Mouse (Mus musculus) T-helper 1 cell (primary cell): Measurements from ENCODE around the gene Nudt19.
"Not testable (repeated sequence)": the region's sequence is repeated elsewhere in the genome, so short reads cannot be mapped to it uniquely, and the experiment has no call there.

Experiments
- in situ Hi-C: fragments of 300-600 bp; cut with MboI, MseI; formaldehyde crosslinking; loops from one replicate; pipeline ENCODE4 v1.15.1; 2025; ENCODE audit warnings: high pct_unique_total_duplicates

The Nudt19 gene

DNA sequence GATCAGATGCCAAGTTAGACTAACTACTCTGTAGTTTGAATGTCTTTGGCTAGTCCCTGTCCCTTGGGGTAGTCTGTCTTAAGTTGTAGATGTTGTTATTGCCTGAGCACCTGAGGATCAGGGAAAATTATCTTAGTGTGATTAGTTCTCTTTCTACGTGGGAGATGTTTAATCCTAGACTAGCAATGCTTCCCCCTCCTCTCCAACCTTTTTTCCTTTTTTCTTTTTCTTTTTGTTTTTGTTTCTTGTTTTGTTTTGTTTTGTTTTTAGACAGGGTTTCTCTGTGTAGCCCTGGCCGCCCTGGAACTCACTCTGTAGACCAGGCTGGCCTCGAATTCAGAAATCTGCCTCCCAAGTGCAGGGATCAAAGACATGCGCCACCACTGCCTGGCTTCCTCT is at the start of gene Nudt19:
TSS of gene Nudt19 (minus strand) at position 100 of the 399 bp plus-strand sequence.
- in situ Hi-C loops: no loop called here

DNA sequence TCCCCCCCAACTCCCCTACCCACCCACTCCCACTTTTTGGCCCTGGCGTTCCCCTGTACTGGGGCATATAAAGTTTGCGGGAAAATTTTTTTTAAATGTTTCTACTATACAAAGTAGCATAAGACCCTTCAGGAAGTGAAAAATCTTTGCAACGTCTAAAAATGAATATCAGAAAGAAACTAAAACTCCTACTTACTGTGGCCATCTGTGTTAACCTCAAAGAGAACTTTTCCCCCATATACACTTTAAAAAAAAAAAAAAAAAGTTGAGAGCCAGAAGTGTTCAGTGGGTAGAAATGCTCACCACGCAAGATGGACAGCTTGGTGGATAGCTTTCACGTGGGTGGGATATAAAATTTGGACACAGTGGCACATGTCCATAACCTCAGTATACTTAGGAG is 46.7 kb upstream of the Nudt19 start:
- in situ Hi-C loops: loop anchor here (10.0 kb wide), 1 partner anchor 1102 kb away; no protein-coding TSS in a partner anchor

DNA sequence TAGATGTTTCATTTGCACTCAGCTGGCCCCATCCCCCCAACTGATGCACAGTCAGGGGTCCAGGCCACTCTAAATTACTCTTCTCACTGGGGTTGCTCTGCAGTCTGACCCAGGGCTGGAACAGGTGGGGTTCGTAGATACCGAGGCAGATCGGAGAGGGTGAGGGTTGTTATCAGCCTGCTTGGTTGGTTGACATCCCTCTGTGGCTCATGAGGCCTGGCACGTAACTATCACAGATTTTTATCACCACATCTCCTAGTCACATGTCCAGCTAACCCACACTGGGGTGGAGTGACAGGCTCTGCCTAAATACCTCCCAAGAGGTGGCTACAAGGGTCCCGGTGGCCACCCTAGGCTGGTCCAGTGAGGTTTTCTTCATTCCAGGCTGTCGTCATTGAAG is 45.0 kb upstream of the Nudt19 start:
- in situ Hi-C loops: loop anchor here (10.0 kb wide), 1 partner anchor 1104 kb away; no protein-coding TSS in a partner anchor

DNA sequence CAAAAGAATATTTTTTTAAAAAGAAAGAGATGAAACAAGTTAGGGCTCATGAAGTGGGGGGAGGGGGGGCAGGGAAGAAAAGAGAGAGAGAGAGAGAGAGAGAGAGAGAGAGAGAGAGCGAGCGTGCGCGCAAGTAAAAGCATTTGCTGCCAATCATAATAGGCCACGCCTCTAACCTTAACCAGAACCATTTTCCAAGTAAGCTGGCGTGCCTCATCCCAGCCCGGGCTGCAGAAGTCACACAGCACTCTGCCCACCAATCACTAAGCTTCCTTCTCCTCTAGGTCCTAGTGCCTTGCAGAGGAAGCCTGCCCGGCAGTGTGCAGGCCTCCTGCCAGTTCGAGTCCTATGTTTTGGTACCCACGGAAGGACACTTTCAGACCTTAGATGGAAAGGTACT is 43.9 kb upstream of the Nudt19 start:
- in situ Hi-C loops: loop anchor here (10.0 kb wide), 1 partner anchor 1105 kb away; no protein-coding TSS in a partner anchor

DNA sequence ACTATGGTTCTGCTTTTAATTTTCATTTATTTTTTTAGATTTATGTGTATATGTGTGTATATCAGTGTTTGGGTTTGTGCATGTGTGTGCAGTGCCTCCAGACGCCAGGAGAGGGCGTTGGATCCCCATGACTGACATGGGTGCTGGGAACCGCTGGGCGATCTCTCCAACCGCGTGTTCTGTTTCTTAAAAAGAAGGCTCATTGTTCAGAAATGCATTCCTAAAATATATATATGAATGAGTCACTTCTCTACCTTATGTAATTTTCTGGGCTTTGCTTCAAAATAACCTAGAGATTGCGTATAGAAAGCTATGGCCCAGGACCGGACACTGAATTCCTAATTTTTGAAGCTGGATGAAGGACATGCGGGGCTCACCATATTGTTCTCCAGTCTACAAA is 43.4 kb upstream of the Nudt19 start:
- in situ Hi-C loops: no loop called here

DNA sequence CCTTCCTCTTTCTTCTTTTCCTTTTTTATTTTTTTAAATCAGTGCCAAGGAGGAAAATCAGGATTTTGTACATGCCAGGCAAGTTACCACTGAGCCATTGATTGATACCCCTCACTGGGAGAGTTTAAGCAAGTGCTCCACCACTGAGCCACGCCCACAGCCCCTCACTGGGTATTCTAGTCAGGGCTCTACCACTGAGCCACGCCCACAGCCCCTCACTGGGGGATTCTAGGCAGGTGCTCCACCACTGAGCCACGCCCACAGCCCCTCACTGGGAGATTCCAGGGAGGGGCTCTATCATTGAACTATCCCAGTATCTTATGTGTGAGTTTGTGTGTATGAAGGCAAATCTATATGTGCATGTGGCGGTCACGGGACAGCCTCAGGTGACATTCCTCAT is 38.2 kb upstream of the Nudt19 start:
- in situ Hi-C loops: no loop called here

DNA sequence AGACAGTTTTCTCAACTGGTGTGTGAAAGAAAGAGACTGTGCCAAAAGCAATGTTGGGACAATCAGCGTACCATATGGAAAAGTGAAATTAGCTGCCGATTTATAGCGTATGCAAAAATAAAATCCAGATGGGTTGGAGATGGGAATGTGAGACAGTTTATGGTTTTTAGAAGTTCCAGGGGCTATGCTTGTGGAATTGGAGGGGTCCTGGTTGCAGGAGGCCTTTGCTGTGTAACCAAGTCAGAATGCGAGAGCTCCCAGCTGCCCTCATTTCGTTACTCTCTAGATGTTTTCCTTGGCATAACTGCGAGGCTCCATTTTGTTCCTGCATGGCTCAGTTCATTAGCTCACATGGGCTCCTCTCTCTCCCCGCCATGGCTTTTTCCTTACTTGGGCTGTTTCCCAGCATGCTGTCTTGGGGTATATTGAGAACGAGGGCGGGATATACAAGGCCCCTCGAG is 34.7 kb upstream of the Nudt19 start:
- in situ Hi-C loops: no loop called here

DNA sequence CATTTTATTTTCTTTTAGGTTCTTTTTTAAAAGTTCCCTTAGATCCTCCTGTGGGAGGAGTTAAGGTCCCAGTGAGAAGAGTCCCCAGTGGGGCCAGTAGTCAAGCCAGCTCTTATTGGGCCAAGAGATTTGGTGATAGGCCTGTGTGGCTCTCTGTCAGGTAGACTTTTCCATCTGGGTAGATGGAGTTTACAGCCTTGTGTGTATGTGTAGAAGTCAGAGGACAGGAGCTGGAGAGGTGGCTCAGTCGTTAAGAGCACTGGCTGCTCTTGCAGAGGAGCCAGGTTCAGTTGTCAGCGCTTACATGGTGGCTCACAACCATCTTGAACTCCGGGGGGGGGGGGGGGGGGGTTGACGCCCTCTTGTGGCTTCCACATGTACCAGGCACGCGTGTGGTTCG is 33.4 kb upstream of the Nudt19 start:
- in situ Hi-C loops: no loop called here

DNA sequence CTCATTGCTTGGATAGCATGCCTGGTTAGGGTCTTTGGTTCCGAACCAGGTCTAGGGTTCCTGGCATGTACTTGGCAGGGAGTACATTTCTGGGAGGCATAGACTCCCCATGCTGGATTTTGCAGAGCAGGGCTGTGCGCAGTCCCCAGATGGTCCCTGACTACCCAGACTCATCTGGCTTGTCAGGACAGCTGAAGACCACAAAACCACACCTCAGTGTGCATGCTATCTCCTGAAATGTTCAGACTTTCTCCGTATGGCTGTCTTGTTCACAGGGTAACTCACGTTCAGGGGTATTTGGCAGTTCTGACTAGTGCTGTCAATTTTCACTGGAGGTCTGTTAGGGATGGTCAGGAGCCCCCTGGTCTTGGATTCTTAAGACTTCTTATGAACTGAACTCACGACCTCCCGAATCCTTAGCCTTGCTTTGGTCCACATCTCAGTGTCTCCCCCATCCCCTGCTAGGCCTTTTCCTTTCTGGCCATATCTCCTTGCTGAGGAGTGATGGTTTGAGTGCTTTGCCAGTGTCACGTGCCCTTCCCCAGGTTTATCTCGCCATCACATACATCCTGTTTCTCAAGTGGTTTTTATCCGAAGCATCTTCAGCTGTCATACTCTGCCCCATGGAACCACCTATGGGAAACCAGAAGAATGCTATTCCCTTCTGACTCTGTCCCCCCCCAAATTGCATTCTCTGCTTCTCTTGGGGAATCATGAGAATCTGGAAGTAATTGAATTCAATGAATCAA is 32.8 kb upstream of the Nudt19 start:
- in situ Hi-C loops: no loop called here

DNA sequence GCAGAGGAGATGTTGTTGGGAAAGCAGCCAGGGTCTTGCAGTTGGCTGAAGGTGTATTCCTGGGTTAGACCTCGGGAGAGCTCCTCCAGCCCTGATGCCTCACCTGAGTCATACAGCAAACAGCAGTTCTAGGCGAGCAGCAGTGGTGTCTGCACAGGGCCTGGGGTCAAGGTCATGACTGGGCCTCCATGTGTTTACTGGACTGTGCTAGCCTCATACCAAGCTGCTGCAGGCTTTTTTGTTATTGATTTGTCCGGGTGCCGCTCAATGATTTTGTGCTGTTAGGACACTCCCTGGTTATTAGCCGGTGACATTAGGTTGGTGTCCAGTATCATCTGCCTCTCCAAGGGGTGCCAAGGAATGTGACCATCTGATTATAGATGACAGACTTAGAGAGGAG is 31.6 kb upstream of the Nudt19 start:
- in situ Hi-C loops: no loop called here

DNA sequence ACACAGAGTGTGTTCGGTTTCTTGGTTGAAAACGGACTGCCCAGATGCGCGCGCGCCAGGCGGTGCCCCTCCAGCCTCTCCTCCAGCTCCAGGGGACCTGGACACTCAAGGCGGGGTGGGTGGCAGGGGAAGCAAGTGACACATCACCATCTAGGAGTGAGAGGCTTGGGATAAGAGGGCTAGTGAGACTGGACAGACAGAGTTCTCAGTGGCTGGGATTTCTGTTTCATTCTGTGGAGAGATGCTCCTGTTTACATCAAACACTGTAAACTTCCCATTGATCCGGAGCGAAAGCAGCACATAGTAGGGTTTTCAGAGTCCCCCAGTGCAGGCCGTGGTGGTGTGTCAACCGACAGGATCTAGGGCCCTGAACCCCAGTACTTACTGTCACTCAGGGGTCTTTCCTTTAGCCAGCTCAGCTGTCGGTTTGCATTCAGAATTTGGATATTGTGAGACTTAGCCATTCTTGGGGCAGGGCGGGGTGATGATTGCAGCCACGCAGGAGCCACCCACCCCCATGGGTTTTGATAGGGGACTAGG is 30.9 kb upstream of the Nudt19 start:
- in situ Hi-C loops: no loop called here

DNA sequence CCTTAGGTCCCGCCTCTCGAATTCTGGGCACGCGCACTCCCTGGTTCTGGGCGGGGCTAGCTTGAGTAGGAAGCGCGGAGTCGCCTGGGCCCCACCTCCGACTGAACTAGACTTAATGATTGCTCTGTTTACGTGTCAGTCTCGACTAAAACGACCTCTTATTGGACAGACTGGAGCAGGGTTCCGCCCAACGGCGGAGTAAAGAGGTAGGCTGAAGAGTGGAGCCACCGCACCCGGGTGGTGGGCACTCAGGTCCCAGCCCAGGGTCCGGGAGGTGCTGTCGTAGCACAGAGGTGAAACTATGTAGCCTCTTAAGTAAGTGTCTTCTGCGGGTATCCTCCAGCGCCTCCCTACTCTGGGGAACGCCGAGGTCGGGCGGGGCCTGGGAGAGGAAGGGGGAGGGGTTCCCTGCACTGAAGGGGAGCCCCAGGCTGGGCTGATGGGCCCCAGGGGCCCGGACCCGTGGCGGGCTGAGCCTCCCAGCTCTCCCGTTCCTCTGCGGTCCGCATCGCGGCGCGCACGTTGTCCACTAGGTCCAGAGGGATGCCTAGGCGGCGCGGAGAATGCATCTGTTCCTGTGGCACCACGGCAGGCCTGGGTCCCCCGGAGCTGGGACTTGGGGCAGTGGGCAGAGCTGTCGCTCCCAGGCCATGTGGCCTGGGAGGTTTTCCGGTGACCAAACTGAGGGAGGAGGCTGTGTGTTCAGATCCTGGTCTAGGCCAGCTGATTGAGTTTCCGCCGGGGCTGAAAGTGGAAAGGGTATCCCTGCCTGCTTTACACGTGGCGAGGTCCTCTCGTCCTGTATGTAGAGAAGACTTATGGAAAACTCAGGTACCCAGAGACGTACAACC is 30.2 kb upstream of the Nudt19 start, which contains the start of gene Ankrd27:
TSS of gene Ankrd27 (plus strand) at position 190 of the 851 bp plus-strand sequence.
- in situ Hi-C loops: no loop called here

DNA sequence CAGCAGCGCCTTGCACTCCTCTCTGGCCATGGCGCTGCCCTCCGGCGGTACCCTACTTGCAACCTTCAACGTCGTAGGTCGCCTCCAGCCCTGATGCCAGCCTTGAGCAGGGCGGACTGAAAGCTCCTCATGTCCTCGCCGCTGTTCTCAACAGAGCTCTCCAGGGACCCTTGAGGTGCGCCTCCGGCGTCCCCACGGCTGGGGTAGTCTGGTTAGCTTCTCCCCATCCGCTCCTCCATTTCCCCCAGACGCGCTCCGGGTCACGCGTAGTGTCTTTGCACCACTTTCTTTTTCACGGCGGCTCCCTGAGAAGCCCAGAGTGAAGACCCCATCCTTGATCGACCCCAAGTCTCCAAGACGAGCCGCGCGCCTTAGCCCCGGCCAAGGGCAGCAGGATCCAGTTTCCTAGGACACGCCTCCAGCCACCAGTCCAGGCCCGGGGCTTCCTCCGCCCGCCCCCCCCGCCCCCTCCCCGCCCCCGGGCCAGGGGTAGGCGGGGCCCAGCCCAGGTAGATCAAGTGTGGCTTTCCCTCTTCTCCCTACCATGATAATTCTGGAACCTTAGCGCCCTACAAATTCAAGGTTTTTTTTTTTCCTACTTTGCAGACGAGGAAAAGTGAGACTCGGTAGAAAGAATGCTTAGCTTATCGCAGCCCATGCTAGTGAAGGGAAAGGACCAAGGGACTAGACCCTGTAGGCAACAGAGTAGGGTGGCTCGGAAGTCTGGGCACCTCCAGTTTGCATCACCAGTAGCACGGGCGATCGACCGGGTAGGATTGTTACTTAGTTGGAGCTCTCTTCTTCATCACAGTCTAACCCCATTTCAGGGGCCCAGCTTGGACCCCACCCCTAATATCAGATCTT is 29.3 kb upstream of the Nudt19 start, which contains the start of gene Rgs9bp:
TSS of gene Rgs9bp (minus strand) at position 392 of the 864 bp plus-strand sequence.
- in situ Hi-C loops: no loop called here

DNA sequence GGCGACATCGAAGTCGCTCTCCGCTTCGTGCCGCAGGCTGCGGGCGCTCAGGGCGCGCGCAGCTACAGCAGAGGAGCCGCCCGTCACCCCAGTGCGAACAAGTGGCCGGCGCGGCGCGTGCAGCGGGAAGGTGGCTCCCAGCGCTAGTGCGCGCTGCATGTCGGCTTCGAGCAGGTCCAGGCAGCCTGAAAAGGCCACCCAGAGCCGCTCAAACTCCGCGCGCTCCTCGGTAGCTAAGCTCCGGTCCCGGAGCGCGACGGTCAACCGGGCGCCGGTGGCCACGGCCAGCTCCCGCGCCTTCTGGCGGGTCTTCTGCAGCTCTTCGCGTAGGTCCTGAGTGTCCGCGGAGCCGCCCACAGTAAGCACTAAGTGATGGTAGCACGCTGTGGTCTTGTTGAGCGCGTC is 28.7 kb upstream of the Nudt19 start:
- in situ Hi-C loops: no loop called here

DNA sequence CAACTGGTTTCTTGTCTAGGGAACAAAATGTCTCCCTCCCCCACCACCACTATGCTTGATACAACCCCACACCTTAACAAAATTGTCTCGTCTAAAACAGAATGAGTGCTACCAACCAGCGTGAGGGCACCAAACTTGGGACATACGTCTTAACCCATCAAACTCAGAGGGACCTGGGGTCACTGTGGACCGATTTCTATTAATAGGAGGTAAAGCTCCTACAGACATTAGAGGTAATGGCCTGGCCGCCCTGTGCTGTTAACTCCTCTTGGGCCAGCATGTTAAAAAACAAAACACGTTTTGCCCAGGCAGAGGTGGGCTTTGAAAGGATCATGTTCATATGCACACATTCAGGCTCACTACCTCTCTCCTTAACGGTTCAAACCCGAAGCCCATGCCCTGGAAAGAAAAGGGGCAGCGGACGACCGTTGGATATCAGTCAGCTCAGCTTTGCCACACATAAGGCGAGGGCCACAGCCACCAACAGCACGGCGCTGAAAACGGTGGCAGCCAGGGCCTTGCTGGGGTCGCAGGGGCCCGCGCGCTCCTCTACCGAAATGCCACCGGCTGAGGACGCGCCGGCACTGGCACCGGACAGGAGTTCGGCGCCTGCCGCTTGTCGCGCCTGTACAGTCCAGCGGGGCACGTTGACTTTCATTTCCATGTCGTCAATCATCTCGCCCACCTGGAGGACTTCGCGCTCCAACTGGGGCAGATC is 28.1 kb upstream of the Nudt19 start:
- in situ Hi-C loops: no loop called here

DNA sequence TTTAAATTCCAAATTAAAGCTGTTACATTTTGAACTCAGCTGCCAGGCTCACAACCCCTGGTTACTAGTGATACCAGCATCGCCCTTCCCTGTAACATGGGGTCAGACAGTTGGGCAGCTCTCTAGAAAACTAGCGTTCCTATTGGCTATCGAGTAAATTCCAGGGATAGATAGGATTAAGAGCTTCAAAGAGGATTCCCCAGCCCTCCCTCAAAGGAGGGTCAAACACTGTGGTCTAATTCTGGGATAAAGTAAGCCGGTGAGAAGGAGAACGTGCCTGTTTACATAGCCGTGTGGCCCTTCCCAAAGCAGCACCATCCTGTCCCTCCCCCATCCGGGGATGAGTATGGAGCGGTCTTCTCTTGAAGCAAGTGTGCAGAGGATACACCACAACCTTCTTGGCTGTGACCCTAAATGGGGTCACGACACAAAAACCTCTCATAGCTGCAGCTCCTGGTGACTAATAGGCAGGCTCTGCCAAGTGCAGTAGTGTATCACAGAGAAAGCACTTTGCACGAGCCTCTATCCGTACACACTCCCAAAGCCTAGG is 27.4 kb upstream of the Nudt19 start:
- in situ Hi-C loops: no loop called here

DNA sequence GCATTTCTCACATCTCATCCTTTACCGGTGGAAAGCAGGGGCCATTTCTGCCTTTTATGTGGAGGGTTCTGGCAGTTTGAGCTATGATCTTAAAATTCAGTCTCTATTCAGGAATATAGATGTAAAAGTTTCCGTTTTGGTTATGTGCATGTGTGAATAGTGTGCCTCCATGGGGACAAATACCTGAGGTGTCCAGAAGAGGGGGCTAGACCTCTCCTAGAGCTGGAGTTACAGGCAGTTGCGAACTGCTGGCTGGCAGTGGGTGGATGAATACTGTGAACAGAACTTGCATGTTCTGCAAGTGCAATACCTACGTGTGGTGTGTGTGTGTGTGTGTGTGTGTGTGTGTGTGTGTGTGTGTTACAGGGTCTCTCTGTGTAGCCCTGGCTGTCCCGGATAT is 26.6 kb upstream of the Nudt19 start:
- in situ Hi-C loops: no loop called here

DNA sequence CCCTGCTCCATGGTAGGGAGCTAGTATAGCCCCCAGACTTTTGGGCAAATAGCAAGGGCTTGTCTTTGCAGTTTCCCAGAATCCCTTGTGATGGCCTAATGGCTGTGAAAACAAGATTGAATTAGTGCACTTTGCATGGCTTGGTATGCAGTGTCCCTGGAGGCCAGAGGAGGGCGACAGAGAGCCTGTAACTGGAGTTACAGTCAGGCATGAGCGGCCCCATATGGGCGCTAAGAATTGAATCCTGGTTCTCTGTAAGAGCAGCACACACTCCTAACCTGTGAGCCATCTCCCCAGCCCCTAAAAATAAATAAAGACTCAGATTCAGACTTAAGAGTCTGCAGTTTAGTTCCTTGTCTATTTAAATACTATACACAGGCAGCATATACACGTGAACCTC is 23.7 kb upstream of the Nudt19 start:
- in situ Hi-C loops: no loop called here

DNA sequence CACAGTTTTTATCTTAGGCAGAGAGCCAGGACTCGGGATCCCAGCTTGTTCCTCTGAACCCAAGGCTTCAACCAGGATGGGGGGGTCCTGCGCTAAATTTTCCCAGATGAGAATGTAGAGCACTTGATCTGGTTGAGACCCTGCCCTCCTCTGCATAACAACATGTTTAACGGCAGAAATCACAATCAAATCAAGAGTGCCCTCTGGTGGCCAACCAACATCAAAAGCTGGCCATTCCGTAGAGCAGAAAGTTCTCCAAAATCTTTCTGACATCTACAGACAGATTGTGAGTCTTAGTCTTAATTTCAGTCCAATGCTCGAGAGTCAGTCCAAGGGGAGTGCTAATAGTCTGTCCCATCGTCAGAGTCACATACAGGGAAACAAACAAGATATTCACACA is 14.8 kb upstream of the Nudt19 start:
- in situ Hi-C loops: not testable (repeated sequence)

DNA sequence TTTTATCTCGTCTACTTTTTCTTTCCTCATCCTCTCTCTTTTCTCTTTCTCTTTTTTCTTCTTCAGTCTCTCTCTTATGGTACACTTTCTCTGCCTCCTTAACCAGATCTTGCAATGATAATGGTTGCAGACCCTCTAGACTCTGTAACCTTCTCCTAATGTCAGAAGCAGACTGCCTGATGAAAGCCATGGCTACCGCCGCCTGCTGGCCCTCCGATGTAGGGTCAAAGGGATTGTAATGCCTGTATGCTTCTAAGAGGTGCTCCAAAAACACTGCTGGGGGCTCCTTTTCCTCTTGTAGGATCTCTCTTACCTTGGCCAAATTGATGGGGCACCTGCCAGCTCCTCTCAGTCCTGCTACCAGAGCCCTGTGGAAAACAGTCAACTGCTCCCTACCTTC is 13.6 kb upstream of the Nudt19 start:
- in situ Hi-C loops: not testable (repeated sequence)
